Mouse (Mus musculus) cerebellum, adult 2 months (tissue): ENCODE measurements around the gene Ctss. TPM values are rescaled to one million over a fixed set of nuclear protein-coding genes. Genes with fewer than 3 reads are reported as not detected.

Experiments used
- DNase-seq, 2 experiments: peaks; one replicate each; pipeline ENCODE4 v3.0.0; 2021
- H3K27ac ChIP-seq: fragments of 200-500 bp; 2 replicates; pipeline ENCODE4 v1.5.1; 2012; ENCODE audit warnings: low read length, control low read depth, inconsistent platforms; ENCODE audit not compliant: insufficient read depth
- H3K27me3 ChIP-seq: fragments of 200-500 bp; 2 replicates; pipeline ENCODE4 v1.6.1; 2012; ENCODE audit warnings: inconsistent platforms, mild to moderate bottlenecking, low read length, moderate library complexity; ENCODE audit not compliant: control insufficient read depth, insufficient read depth
- H3K4me1 ChIP-seq: fragments of 200-500 bp; 2 replicates; pipeline ENCODE4 v1.6.1; 2011; ENCODE audit warnings: low read length; ENCODE audit not compliant: control insufficient read depth, insufficient read depth
- H3K4me3 ChIP-seq: fragments of 200-500 bp; replicated peaks from 2 replicates; pipeline ENCODE3; 2011; ENCODE audit warnings: mild to moderate bottlenecking, low read depth, low read length, control low read depth; ENCODE audit not compliant: insufficient read depth
- CTCF ChIP-seq: fragments of 200-500 bp; IDR thresholded peaks from 2 replicates; pipeline ENCODE4 v1.5.1; 2011; ENCODE audit warnings: low read depth, mild to moderate bottlenecking, control low read depth, low read length, moderate library complexity, borderline replicate concordance; ENCODE audit not compliant: insufficient read depth
- POLR2A ChIP-seq: fragments of 200-500 bp; IDR thresholded peaks from 2 replicates; pipeline ENCODE4 v1.6.1; 2011; ENCODE audit warnings: low read length, control low read depth, borderline replicate concordance; ENCODE audit not compliant: insufficient read depth
- WGBS: fragments of 180-500 bp; shearing (Covaris S2); methylation state at CpG from one replicate; pipeline ENCODE4 v1.1.7; 2018; 5-methylcytosine and 5-hydroxymethylcytosine counted together
- polyA plus RNA-seq: library from polyadenylated mRNA; depleted of rRNA; stranded (reverse); fragments of >200 nt; gene quantifications from 2 replicates; pipeline ENCODE4 v1.2.3, GENCODE M21; 2012

Ctss gene
- polyA plus RNA-seq, 1 experiment: 43.0 TPM

DNA sequence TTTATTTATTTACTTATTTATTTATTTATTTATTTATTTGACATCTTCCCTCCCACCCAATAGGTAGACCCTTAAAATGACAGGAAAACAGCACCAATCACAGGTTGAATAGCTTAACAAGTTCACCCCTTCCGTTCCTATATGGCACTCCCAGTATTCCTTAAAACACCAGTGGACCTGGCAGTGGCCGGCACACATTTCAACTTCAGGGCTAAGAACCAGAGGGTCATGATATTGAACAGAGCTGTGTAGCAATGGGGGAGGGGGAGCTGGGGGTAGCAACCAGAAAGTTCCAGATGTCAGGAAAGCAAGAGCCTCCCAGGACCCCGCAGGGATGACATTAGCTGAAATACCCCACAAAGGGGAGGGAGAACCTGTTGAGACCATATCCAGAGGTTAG is 6.5 kb upstream of the Ctss start:
- no peaks in the 10 kb centered on the region for H3K27me3 ChIP-seq
- TF ChIP-seq CTCF (no peak), POLR2A (no peak)
- no peak overlapping the region for H3K4me3 ChIP-seq
- no peak for DNase-seq
- H3K4me1 ChIP-seq: peaks cover 4% of the 10 kb centered on the region
- 85% methylated on average over 3 of the region's 3 CpGs for WGBS
- H3K27ac ChIP-seq: no peak overlapping the region

DNA sequence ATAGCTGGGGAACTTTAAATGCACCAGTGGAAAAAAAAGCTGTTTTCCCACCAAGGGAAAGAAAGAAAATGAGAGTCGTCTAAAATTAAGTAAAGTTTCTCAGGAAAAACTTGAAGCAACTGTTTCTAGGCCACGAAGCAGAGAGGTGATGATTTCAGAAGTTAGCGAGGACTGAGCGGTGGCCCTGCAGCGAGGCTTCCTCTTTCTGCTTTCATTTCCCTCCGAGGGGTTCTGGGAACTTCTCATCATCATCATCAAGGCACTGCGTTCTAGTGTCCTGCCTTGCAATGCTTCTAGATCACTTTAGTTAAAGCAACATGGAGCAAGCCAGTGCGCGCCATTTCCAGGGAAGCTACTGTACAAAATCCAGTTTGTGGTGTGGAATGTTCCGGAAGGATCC is 5.4 kb upstream of the Ctss start:
- Histone ChIP-seq H3K4me1 (peaks cover 4% of the 10 kb centered on the region), H3K27me3 (no peaks in the 10 kb centered on the region), H3K4me3 (no peak overlapping the region), H3K27ac (no peak overlapping the region)
- DNase-seq: no peak
- WGBS: 90% methylated on average over 10 of the region's 10 CpGs
- TF ChIP-seq POLR2A (no peak), CTCF (no peak)

DNA sequence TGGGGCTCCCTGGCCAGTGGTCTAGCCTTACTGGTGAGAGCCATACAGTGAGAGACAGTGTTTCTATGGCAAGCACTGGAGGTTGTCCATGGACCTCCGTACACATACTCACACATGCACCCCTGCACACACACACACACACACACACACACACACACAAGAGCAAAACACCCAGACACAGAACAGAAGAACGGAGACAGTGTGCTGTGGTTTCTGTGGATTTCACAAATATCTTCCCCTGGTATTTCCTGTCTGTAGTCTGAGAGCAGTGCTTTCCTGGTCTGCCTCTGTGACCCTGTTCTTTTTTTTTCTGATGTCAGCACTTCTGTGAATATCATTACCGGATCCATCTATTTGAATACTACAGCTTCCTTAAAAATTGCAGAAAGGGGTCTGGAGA is 2.9 kb upstream of the Ctss start:
- 80% methylated on average over 3 of the region's 3 CpGs for WGBS
- no peak for TF ChIP-seq CTCF
- TF ChIP-seq POLR2A: no peak
- Histone ChIP-seq H3K4me1 (no peaks in the 10 kb centered on the region), H3K27ac (no peak overlapping the region), H3K4me3 (no peak overlapping the region), H3K27me3 (no peaks in the 10 kb centered on the region)
- no peak for DNase-seq

DNA sequence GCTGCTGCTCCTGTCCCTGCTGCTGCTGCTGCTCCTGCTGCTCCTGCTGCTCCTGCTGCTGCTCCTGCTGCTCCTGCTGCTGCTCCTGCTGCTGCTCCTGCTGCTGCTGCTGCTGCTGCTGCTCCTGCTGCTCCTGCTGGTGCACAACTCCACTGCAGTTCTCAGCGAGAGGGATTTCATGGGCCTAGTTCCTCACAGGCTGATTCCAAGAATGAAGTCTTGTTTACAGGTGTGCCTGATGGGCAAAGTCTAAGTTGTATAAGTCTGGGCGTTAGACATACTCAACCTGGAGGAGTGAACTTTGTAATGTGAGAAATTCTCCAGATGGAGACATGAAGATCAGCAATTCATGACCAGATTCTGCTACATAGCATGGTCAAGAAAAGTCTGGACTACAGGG is 1.9 kb upstream of the Ctss start:
- no peak for DNase-seq
- Histone ChIP-seq H3K27ac (no peak overlapping the region), H3K4me3 (no peak overlapping the region), H3K27me3 (no peaks in the 10 kb centered on the region), H3K4me1 (no peaks in the 10 kb centered on the region)
- 65% methylated on average over 2 of the region's 2 CpGs for WGBS
- TF ChIP-seq CTCF (no peak), POLR2A (no peak)

DNA sequence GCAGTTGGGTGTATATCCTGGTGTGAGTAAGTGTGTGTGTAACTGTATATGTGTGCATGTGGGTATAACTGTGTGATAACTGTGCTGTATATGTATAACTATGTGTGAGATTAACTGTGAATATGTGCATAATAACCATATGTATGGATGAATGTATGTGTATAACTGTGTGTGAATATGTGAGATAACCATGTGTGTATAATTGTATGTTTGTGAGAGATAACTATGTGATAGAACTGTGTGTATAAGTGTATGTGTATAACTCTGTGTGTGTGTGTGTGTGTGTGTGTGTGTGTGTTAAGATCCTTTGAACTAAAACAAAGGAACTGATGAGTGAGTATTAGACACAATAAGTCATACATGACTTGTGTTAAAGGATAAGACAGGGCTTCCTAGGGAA is 475 bp upstream of the Ctss start:
- H3K4me1 ChIP-seq: no peaks in the 10 kb centered on the region
- H3K4me3 ChIP-seq: no peak overlapping the region
- no peak for DNase-seq
- no peaks in the 10 kb centered on the region for H3K27me3 ChIP-seq
- no peak overlapping the region for H3K27ac ChIP-seq
- TF ChIP-seq POLR2A (no peak), CTCF (no peak)

DNA sequence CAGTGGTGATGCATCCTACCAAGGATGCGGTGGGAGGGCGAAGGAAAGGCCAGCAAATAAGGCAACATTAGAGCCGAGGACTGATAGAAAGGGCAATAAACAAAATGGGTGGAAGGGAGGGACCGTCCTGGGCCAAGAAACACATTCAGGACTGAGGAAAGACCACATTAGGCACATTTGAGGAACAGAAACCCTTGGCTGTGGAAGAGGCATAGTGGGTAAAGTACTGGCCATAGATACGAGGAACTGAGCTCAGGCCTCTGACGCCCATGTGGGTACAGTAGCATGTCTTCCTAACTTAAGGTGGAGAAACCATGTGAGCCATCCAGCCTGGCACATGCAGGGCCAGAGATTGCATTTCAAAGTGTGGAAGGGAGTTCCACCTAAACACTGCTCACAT is 3.2 kb downstream of the Ctss start:
- TF ChIP-seq CTCF (no peak), POLR2A (no peak)
- DNase-seq: no peak
- H3K4me1 ChIP-seq: no peaks in the 10 kb centered on the region
- no peak overlapping the region for H3K27ac ChIP-seq
- H3K4me3 ChIP-seq: no peak overlapping the region
- H3K27me3 ChIP-seq: no peaks in the 10 kb centered on the region
- WGBS: 85% methylated on average over 6 of the region's 6 CpGs

DNA sequence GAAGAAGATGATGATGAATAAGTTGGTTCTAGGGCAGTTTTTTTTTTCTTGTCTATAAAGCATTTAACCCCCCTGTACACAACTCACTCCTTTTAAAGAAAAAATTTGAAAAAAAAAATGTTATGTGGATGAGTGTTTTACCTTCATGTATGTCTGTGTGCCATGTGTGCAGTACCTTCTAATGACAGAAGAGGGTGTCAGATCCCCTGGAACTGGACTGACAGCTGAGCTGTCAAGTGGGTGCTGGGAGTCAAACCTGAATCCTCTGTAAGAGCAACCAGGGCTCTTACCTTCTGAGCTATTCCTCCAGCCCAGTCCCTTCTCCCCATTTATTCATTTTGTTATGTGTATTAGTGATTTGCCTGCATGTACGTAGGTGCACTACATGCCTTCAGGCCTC is 4.4 kb downstream of the Ctss start:
- H3K27ac ChIP-seq: no peak overlapping the region
- H3K4me1 ChIP-seq: no peaks in the 10 kb centered on the region
- TF ChIP-seq POLR2A (no peak), CTCF (no peak)
- H3K27me3 ChIP-seq: no peaks in the 10 kb centered on the region
- no peak for DNase-seq
- WGBS: 92% methylated on average over 1 of the region's 1 CpGs
- H3K4me3 ChIP-seq: no peak overlapping the region

DNA sequence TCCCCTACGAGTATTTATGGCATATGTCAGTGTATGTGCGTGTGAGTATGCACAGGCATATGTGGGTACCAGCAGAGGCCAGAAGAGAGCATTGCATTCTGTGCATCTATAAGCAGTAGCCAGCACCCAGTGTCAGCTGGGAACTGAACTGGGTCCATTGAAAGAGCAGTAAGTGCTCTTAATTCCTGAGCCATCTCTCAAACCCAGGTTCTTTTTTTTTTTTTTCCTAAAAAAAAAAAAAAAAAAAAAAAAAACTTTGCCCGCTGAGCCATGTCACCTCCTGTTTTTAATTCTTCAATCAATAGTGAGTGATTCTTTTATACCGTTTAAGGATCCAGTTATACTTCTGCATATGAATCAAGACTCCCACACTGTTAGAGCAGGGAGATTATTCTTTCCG is 6.8 kb downstream of the Ctss start:
- WGBS: 84% methylated on average over 5 of the region's 5 CpGs
- H3K27ac ChIP-seq: no peak overlapping the region
- no peak for DNase-seq
- H3K27me3 ChIP-seq: no peaks in the 10 kb centered on the region
- H3K4me1 ChIP-seq: no peaks in the 10 kb centered on the region
- no peak overlapping the region for H3K4me3 ChIP-seq
- no peak for TF ChIP-seq CTCF
- no peak for TF ChIP-seq POLR2A

DNA sequence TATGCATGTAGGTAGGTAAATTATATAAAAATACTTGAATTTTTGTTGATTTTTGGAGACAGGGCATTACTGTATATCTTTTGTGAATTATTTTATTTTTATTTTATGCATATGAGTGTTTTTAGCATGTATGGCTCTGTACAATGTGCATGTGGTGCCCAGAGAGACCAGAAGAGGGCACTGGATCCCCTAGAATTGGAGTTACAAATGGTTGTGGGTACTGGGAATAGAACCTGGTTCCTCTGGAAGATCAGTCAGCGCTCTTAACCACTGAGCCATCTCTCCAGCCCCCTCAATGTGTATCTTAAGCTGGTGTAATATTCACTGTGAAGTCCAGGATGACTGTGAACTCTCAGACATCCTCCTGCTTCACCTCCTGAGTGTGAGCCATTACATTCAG is 8.3 kb downstream of the Ctss start:
- TF ChIP-seq CTCF: no peak
- TF ChIP-seq POLR2A: no peak
- Histone ChIP-seq H3K4me3 (no peak overlapping the region), H3K4me1 (no peaks in the 10 kb centered on the region), H3K27me3 (no peaks in the 10 kb centered on the region), H3K27ac (no peak overlapping the region)
- 74% methylated on average over 1 of the region's 1 CpGs for WGBS
- no peak for DNase-seq
